Mouse (Mus musculus): ENCODE measurements at regions not wholly inside any gene's neighbourhood (a gene's known extent, or its start where the extent isn't known, plus 50 kb on each side); places are given as distances from the start of the nearest gene placed in this dataset.

- ATAC-seq (ENCODE audit: low FRiP score, low read depth): no peak
- Histone ChIP-seq H3K9me3 (ENCODE audit: control insufficient read depth, low read length) (no peaks in the 10 kb centered on the region), H3K4me3 (replicated peaks; ENCODE audit: low read length) (no peak overlapping the region), H3K9ac (ENCODE audit: low read depth, low read length, severe bottlenecking) (no peak overlapping the region), H3K36me3 (ENCODE audit: control insufficient read depth, insufficient read depth, low read length) (no peaks in the 10 kb centered on the region), H3K4me2 (replicated peaks; ENCODE audit: low read depth, low read length, severe bottlenecking) (no peak overlapping the region), H3K4me1 (ENCODE audit: control insufficient read depth, insufficient read depth, low read length) (peaks cover 5% of the 10 kb centered on the region; the same call in 1 of the 2 replicates), H3K27ac (replicated peaks; ENCODE audit: low read depth, low read length) (no peak overlapping the region), H3K27me3 (ENCODE audit: control insufficient read depth, insufficient read depth, low read length) (no peaks in the 10 kb centered on the region)
- no peak for TF ChIP-seq POLR2A (IDR thresholded peaks at IDR 0.05; ENCODE audit: borderline replicate concordance, extremely low read depth, insufficient read depth, insufficient read length)
- DNase-seq (ENCODE audit: low spot score): no peak
- 54% methylated on average over 21 of the region's 21 CpGs for WGBS
Measured at GRCm38 (mm10) chr9:61573634-61574359, 201.6 kb downstream of the Tle3 start.

DNA sequence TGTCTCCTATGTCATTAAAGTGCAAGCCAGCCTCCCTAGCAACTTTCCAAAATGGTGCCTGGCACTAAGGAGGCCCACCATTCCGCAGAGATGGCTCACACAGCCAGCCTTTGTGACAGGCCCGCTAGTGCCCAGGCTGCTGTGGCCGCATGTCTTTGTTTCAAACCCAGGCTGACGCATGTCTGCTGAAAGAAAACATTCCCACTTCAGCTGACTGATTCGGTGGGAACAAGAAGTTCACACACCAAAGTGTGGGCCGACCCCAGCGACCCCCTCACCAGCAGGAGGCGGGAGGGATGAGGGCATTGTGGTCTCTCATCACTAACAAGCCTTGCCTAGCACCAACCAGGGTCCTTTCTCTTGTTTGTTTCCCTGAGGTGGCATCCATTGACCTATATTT lies 190.9 kb downstream of the Tle3 start:
- no peak for ATAC-seq (ENCODE audit: low FRiP score, low read depth)
- Histone ChIP-seq H3K27me3 (ENCODE audit: control insufficient read depth, insufficient read depth, low read length) (no peaks in the 10 kb centered on the region), H3K4me3 (replicated peaks; ENCODE audit: low read length) (no peak overlapping the region), H3K36me3 (ENCODE audit: control insufficient read depth, insufficient read depth, low read length) (no peaks in the 10 kb centered on the region), H3K27ac (replicated peaks; ENCODE audit: low read depth, low read length) (no peak overlapping the region), H3K9ac (ENCODE audit: low read depth, low read length, severe bottlenecking) (no peak overlapping the region), H3K4me1 (ENCODE audit: control insufficient read depth, insufficient read depth, low read length) (no peaks in the 10 kb centered on the region), H3K9me3 (ENCODE audit: control insufficient read depth, low read length) (no peaks in the 10 kb centered on the region), H3K4me2 (replicated peaks; ENCODE audit: low read depth, low read length, severe bottlenecking) (no peak overlapping the region)
- TF ChIP-seq POLR2A (IDR thresholded peaks at IDR 0.05; ENCODE audit: borderline replicate concordance, extremely low read depth, insufficient read depth, insufficient read length): no peak
- WGBS: 57% methylated on average over 8 of the region's 8 CpGs
- DNase-seq (ENCODE audit: low spot score): no peak

GRCm38 (mm10) chr9:61561551-61561950 lies 189.4 kb downstream of the Tle3 start:
- DNase-seq (ENCODE audit: low spot score) (no peak), ATAC-seq (ENCODE audit: low FRiP score, low read depth) (no peak)
- WGBS: 33% methylated on average over 8 of the region's 8 CpGs
- no peak overlapping the region for H3K9ac ChIP-seq (ENCODE audit: low read depth, low read length, severe bottlenecking)
- H3K27me3 ChIP-seq (ENCODE audit: control insufficient read depth, insufficient read depth, low read length): no peaks in the 10 kb centered on the region
- H3K4me3 ChIP-seq (replicated peaks; ENCODE audit: low read length): no peak overlapping the region
- H3K4me1 ChIP-seq (ENCODE audit: control insufficient read depth, insufficient read depth, low read length): no peaks in the 10 kb centered on the region
- no peak overlapping the region for H3K4me2 ChIP-seq (replicated peaks; ENCODE audit: low read depth, low read length, severe bottlenecking)
- no peaks in the 10 kb centered on the region for H3K9me3 ChIP-seq (ENCODE audit: control insufficient read depth, low read length)
- H3K36me3 ChIP-seq (ENCODE audit: control insufficient read depth, insufficient read depth, low read length): no peaks in the 10 kb centered on the region
- H3K27ac ChIP-seq (replicated peaks; ENCODE audit: low read depth, low read length): no peak overlapping the region
- TF ChIP-seq POLR2A (IDR thresholded peaks at IDR 0.05; ENCODE audit: borderline replicate concordance, extremely low read depth, insufficient read depth, insufficient read length): no peak

DNA sequence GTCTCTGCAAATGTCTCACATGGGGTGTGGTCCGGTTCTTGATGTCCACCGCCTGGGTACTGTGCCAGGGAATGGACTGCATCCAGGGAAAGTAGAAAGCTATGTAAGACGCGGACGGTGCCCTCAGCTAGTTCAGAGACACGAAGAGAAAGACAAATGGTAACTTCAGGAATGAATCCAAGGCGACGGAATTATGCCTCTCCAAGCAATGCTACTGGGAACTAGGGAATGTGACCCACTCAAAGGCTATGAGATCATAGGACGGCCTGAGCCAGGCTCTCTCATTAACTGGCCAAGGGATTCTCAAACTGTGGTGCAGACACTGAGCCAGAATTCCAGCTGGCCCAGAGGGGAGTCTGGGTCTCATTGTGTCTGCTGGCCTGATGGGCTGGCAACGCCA lies 186.5 kb downstream of the Tle3 start:
- Histone ChIP-seq H3K9ac (ENCODE audit: low read depth, low read length, severe bottlenecking) (no peak overlapping the region), H3K4me1 (ENCODE audit: control insufficient read depth, insufficient read depth, low read length) (no peaks in the 10 kb centered on the region), H3K27ac (replicated peaks; ENCODE audit: low read depth, low read length) (no peak overlapping the region), H3K36me3 (ENCODE audit: control insufficient read depth, insufficient read depth, low read length) (no peaks in the 10 kb centered on the region), H3K4me2 (replicated peaks; ENCODE audit: low read depth, low read length, severe bottlenecking) (no peak overlapping the region), H3K9me3 (ENCODE audit: control insufficient read depth, low read length) (no peaks in the 10 kb centered on the region), H3K4me3 (replicated peaks; ENCODE audit: low read length) (no peak overlapping the region), H3K27me3 (ENCODE audit: control insufficient read depth, insufficient read depth, low read length) (no peaks in the 10 kb centered on the region)
- 70% methylated on average over 10 of the region's 10 CpGs for WGBS
- TF ChIP-seq POLR2A (IDR thresholded peaks at IDR 0.05; ENCODE audit: borderline replicate concordance, extremely low read depth, insufficient read depth, insufficient read length): no peak
- ATAC-seq (ENCODE audit: low FRiP score, low read depth): peak; percentile 44; the same call in 1 of the 2 replicates
- DNase-seq (ENCODE audit: low spot score): peak; percentile 36

DNA sequence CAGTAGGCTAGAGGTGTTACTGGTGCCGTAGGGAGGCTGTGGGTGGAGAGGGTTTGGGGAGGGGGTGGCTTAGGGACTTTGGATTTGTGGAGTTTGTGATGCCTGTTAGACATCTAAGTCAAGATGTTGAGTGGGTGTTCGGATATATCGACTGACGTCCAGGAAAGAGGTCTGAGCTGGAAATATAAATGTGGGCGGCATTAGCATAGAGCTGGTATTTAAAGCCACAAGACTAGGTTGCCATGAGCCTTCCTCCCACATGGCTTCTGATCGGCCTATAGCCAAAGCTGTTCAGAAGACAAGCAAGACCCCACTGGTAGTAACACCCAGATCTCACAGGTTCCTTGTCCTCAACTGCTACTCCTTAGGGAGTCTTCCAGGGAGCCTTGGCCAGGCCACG lies 184.9 kb downstream of the Tle3 start:
- DNase-seq (ENCODE audit: low spot score): no peak
- WGBS: 87% methylated on average over 7 of the region's 7 CpGs
- no peaks in the 10 kb centered on the region for H3K36me3 ChIP-seq (ENCODE audit: control insufficient read depth, insufficient read depth, low read length)
- H3K4me1 ChIP-seq (ENCODE audit: control insufficient read depth, insufficient read depth, low read length): no peaks in the 10 kb centered on the region
- no peak overlapping the region for H3K4me2 ChIP-seq (replicated peaks; ENCODE audit: low read depth, low read length, severe bottlenecking)
- no peak overlapping the region for H3K27ac ChIP-seq (replicated peaks; ENCODE audit: low read depth, low read length)
- no peak for TF ChIP-seq POLR2A (IDR thresholded peaks at IDR 0.05; ENCODE audit: borderline replicate concordance, extremely low read depth, insufficient read depth, insufficient read length)
- no peaks in the 10 kb centered on the region for H3K9me3 ChIP-seq (ENCODE audit: control insufficient read depth, low read length)
- ATAC-seq (ENCODE audit: low FRiP score, low read depth): no peak
- no peak overlapping the region for H3K9ac ChIP-seq (ENCODE audit: low read depth, low read length, severe bottlenecking)
- H3K27me3 ChIP-seq (ENCODE audit: control insufficient read depth, insufficient read depth, low read length): no peaks in the 10 kb centered on the region
- no peak overlapping the region for H3K4me3 ChIP-seq (replicated peaks; ENCODE audit: low read length)

Measured in limb, embryonic 14.5 days (tissue).